Mouse (Mus musculus): ENCODE measurements around the gene a.

a gene

DNA sequence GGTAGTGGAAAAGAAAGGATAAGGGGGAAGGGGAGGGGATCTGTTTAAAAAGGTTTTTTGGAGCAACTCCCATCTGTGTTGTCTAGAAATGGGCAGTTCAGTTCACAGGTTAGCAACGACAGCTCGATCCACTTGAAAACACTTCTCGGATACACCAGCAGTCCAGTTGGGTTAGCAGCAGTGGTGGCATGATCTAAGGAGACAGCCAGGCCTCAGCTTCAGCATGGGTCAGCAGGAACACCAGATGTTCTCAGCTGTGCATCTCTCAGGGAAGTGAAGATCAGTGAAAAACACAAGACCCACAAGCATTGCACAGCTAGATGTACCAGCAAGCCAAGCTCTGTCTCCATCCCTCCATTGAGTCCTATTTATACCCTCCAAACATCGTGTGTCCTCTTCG, 295.1 kb downstream of the a start:
- DNase-seq (ENCODE audit: low read depth in 1 of 2, low spot score in 2 of 2), result no peak

DNA sequence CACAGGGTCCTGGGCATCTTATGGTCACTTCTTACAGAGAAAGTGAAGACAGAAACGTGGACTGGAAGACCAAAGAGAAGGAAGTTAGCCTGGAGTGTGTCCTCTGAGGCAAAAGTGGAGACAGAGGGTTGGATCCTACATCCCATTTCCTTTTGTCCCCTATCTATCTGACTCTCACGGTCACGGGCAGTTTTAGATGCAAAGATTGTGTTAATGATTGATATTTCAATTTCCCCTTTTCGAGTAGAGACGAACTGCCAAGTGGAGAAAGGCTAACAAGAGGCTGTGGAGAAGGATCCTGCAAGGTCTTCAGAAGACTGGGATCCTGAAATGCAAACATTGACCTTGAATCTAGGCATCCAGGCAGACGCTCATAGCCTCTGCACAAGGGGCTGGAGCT, 297.1 kb downstream of the a start:
- no peak for DNase-seq (ENCODE audit: low read depth in 1 of 2, low spot score in 2 of 2)

DNA sequence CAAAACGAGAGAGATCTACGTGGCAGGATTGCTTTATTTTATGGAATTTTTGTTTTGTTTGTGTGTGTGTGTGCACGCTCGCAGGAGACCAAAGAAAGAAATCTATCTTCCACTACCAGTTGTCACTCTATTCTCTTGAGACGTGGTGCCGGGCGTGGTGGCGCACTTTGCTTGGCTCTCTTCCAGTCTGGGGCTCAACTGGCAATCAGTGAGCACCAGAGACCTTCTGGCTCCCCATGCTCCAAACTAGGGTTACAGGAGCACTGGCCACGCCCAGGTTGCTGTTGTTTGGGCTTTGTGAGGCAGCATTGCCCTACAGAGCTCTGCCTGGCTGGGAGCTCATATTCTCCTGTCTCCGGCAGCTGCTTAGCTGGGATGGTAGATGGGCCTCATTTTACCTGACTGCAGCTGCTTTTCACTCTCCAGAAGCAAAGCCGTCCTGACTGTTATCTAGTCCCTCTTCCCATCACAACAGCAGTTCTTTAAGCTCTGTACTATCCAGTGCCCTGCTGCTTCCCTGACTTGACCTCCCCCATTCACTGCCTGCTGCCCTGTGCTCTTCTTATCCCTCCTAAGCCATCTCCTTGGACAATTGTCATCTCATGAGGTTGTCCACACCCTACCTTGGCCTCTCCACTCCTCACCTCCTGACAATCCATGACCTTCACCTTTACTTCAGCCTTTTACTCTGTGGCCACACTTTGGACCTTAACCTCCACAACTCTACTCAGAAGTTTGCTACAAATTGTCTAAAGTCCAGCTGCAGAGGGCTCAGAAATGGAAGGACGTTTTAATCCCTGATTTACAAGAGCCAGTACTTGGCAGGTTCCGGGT, 299.9 kb downstream of the a start:
- no peak for DNase-seq (ENCODE audit: low read depth in 1 of 2, low spot score in 2 of 2)

DNA sequence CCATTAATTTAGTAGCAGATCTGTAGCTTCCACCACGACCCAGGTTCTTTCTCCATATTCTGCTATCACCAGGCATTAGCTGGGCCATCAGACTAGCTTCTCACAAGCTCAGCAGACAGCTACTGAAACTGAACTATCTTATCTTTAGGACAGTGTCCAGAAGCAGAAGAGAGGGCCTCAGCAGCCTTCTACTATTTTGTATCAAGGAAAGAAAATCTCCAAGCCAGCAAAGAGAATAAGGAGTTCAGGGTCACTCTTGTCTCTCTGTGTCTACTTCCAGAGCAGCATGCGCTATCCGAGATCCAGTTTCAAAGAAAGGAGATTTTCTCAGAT, 300.5 kb downstream of the a start:
- DNase-seq (ENCODE audit: low read depth in 1 of 2, low spot score in 2 of 2), result no peak

DNA sequence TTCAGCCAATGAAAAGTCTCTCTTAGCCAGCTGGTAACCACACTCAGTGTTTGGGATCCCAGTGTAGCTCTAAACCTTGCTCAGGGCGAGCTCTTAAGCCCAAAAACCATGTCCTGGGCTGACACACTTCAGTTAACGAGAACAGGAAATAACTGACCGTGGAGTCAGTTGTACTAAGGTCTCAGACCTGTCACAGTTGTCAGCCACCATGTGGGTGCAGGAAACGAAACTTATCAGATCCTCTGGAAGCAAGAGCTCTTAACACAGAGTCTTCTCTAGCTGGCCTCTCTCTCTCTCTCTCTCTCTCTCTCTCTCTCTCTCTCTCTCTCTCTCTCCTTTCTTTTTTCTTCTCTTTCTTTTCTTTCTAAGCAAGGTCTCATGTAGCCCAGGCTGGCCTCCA, 302.2 kb downstream of the a start:
- DNase-seq (ENCODE audit: low read depth in 1 of 2, low spot score in 2 of 2), result no peak

DNA sequence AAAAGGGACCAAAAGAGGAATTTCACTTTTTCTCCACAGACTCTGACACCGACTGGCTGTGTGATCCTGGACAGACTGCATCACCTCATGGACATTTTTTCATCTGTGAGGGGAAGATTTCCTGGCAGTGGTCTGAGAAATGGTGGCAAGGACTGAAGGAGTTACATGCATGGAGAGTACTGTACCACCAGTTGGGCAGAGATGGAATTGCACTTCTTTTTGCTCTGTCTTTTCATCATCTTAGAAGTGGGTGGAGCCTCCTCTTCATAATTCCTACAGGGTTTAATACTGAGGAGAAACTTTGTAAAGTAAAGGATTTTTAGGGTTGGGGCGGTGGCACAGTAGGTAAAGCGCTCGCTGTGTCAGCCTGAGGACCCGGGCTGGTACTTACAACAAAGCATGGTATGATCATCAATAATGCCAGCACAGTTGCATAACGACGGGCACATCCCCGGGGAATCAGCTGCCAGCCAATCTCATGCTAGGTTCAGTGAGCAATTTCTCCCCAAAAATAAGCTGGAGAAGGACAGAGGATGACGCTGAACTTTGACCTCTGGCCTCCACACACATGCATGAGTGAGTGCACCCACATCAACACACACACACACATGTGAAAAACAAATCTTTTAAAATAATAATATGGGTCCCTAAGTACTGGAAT, 307.6 kb downstream of the a start:
- no peak for DNase-seq (ENCODE audit: low read depth in 1 of 2, low spot score in 2 of 2)

DNA sequence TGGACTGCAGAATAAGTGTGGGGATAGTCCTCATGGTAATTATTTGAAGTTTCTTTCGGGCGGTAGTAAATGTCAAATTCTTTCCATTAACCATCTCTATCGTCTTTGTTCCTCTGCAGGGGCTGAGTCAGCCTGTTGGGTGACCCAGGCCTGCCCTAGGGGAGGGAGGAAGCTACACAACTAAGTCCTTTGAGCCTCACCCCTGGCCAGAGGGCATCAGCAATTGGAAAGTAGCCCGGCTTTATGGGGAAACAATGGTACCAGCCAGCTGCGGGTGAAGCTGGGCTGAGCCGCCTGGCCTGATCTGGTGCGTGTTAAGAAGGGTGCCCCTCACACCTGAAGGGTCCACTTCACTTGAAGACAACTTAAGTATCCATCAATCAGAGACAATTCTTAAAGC, 308.2 kb downstream of the a start:
- DNase-seq (ENCODE audit: low read depth in 1 of 2, low spot score in 2 of 2), result peak in 1 of 2 experiments; percentile 51

DNA sequence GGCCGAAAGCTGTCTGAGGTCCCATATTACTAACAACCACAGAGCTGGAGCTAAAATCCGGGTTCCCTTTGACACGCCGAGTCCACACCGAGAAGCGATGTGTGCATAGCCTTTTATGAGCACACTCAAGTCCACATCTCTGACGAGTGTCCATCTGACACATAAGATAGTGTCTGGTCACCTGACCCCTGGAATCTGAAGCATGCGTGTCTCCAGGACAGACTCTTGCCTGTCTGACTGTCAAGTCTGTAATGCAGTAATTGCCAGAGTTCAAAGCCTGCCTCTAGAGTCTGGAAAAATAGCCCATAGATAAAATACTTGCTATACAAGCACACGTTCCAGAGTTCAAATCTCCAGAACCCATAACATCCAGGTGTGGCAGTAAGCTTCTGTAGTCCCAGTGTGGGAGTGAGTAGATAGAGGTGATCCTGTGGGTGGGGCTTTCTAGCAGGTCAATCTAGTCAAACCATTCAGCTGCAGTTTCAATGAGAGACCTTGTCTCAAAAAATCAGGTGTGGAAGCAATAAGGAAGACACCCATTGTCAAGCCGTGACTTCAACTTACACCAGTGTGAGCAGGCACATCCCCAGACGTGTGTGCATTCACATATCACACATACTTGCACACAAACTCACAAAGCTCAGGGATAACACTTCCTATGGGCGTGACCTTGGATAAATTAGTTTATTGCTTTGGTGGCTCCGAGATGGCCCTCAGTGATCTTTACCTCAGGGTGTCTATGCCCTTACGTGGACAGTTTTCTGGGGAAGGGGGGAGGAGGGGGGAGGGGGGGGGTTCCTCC, 309.0 kb downstream of the a start:
- DNase-seq (ENCODE audit: low read depth in 1 of 2, low spot score in 2 of 2), result no peak

All from monocyte, adult 2 months (primary cell).